Mouse (Mus musculus) thymus, postnatal 36 days (tissue): ENCODE data around the gene Gramd2.

Source experiments
- DNase-seq, 2 experiments: peaks; one replicate each; pipeline ENCODE4 v3.0.0; 2022; ENCODE audit warnings: mixed read lengths in 2 of 2

Gene Gramd2

GRCm38 (mm10) chr9:59668473-59668872, 11.5 kb upstream of the Gramd2 start:
- no peak for DNase-seq

- DNase-seq = no peak
Observed at GRCm38 (mm10) chr9:59669172-59669571, 10.8 kb upstream of the Gramd2 start.

- no peak for DNase-seq
Observed at GRCm38 (mm10) chr9:59672195-59672894, 7.6 kb upstream of the Gramd2 start.

GRCm38 (mm10) chr9:59673427-59673826, 6.5 kb upstream of the Gramd2 start:
- no peak for DNase-seq

- no peak for DNase-seq
Observed at GRCm38 (mm10) chr9:59675598-59675997, 4.3 kb upstream of the Gramd2 start.

GRCm38 (mm10) chr9:59678313-59678712, 1.6 kb upstream of the Gramd2 start:
- no peak for DNase-seq

- no peak for DNase-seq
Observed at GRCm38 (mm10) chr9:59680534-59680875, 561 bp downstream of the Gramd2 start.

GRCm38 (mm10) chr9:59684020-59684419, 4.1 kb downstream of the Gramd2 start:
- no peak for DNase-seq

GRCm38 (mm10) chr9:59687416-59688046, 7.6 kb downstream of the Gramd2 start:
- no peak for DNase-seq

GRCm38 (mm10) chr9:59691635-59692094, 11.7 kb downstream of the Gramd2 start:
- DNase-seq = no peak

GRCm38 (mm10) chr9:59692145-59692544, 12.2 kb downstream of the Gramd2 start:
- DNase-seq = no peak

GRCm38 (mm10) chr9:59694571-59695450, 14.9 kb downstream of the Gramd2 start:
- DNase-seq = no peak

- no peak for DNase-seq
Observed at GRCm38 (mm10) chr9:59695451-59695813, 15.5 kb downstream of the Gramd2 start.

GRCm38 (mm10) chr9:59696381-59696780, 16.4 kb downstream of the Gramd2 start:
- no peak for DNase-seq

GRCm38 (mm10) chr9:59701094-59701493, 21.1 kb downstream of the Gramd2 start:
- no peak for DNase-seq

GRCm38 (mm10) chr9:59703099-59703498, 23.2 kb downstream of the Gramd2 start:
- no peak for DNase-seq

- DNase-seq = peak in 1 of 2 experiments; percentile 13
Observed at GRCm38 (mm10) chr9:59706850-59707825, 27.2 kb downstream of the Gramd2 start.

- DNase-seq = no peak
Observed at GRCm38 (mm10) chr9:59709225-59709624, 29.3 kb downstream of the Gramd2 start.

GRCm38 (mm10) chr9:59716275-59716898, 36.4 kb downstream of the Gramd2 start:
- no peak for DNase-seq

- DNase-seq = no peak
Observed at GRCm38 (mm10) chr9:59718237-59718636, 38.3 kb downstream of the Gramd2 start.

GRCm38 (mm10) chr9:59721144-59721543, 41.2 kb downstream of the Gramd2 start:
- no peak for DNase-seq
